Mouse (Mus musculus) CD4-positive, CD25-positive, alpha-beta regulatory T cell, adult 4 months (primary cell): ENCODE measurements around the gene Plod2. TPM values are rescaled to one million over a fixed set of nuclear protein-coding genes. Genes with fewer than 3 reads are reported as not detected.

ENCODE experiments used
- ATAC-seq: one replicate; pipeline ENCODE4 v1.8.0; 2017
- polyA plus RNA-seq, 2 experiments: library from polyadenylated mRNA; unstranded; fragments of 100-300 nt; shearing (Covaris generic); gene quantifications; one replicate each; pipeline ENCODE4 v1.2.1; 2017

Plod2 gene
- 1 to 10 TPM; 1.2 to 1.3 TPM for polyA plus RNA-seq

GRCm38 (mm10) chr9:92541977-92542561, at the start of gene Plod2:
TSS of gene Plod2 (plus strand) at chr9:92542223.
- ATAC-seq = peak; percentile 60

- peak; percentile 76 for ATAC-seq
These were observed 42.2 kb upstream of the Plod2 start for GRCm38 (mm10) chr9:92499710-92500410.

- no peak for ATAC-seq
These were observed 37.8 kb upstream of the Plod2 start for GRCm38 (mm10) chr9:92504256-92504655.

- no peak for ATAC-seq
These were observed 37.1 kb upstream of the Plod2 start for GRCm38 (mm10) chr9:92504889-92505288.

- ATAC-seq = no peak
These were observed 30.3 kb upstream of the Plod2 start for GRCm38 (mm10) chr9:92511696-92512095.

GRCm38 (mm10) chr9:92517036-92517435, 25.0 kb upstream of the Plod2 start:
- no peak for ATAC-seq

- no peak for ATAC-seq
These were observed 21.3 kb upstream of the Plod2 start for GRCm38 (mm10) chr9:92520751-92521150.

- no peak for ATAC-seq
These were observed 17.5 kb upstream of the Plod2 start for GRCm38 (mm10) chr9:92524506-92524905.

- no peak for ATAC-seq
These were observed 12.0 kb upstream of the Plod2 start for GRCm38 (mm10) chr9:92530055-92530454.

- ATAC-seq = no peak
These were observed 4.3 kb upstream of the Plod2 start for GRCm38 (mm10) chr9:92537735-92538134.

GRCm38 (mm10) chr9:92538216-92538615, 3.8 kb upstream of the Plod2 start:
- no peak for ATAC-seq

- ATAC-seq = peak; percentile 62
These were observed 781 bp downstream of the Plod2 start for GRCm38 (mm10) chr9:92542591-92543416.

GRCm38 (mm10) chr9:92544146-92544545, 2.1 kb downstream of the Plod2 start:
- no peak for ATAC-seq

GRCm38 (mm10) chr9:92545021-92545420, 3.0 kb downstream of the Plod2 start:
- no peak for ATAC-seq

- no peak for ATAC-seq
These were observed 4.4 kb downstream of the Plod2 start for GRCm38 (mm10) chr9:92546446-92546845.

- no peak for ATAC-seq
These were observed 5.1 kb downstream of the Plod2 start for GRCm38 (mm10) chr9:92547106-92547505.

GRCm38 (mm10) chr9:92547821-92548220, 5.8 kb downstream of the Plod2 start:
- no peak for ATAC-seq

- no peak for ATAC-seq
These were observed 6.6 kb downstream of the Plod2 start for GRCm38 (mm10) chr9:92548603-92549002.

GRCm38 (mm10) chr9:92549811-92550490, 7.9 kb downstream of the Plod2 start:
- ATAC-seq = no peak

- no peak for ATAC-seq
These were observed 9.0 kb downstream of the Plod2 start for GRCm38 (mm10) chr9:92550981-92551380.

- ATAC-seq = no peak
These were observed 9.6 kb downstream of the Plod2 start for GRCm38 (mm10) chr9:92551666-92552065.

GRCm38 (mm10) chr9:92552691-92553090, 10.7 kb downstream of the Plod2 start:
- no peak for ATAC-seq
